Mouse (Mus musculus) cortical plate, adult 2 months (tissue): ENCODE data around the gene Cbx2.

Experiments used
- CTCF ChIP-seq: fragments of 200-500 bp; IDR thresholded peaks from 2 replicates; pipeline ENCODE4 v1.5.1; 2011; ENCODE audit warnings: mild to moderate bottlenecking, control low read depth, low read length; ENCODE audit not compliant: insufficient read depth; ENCODE audit errors: extremely low read depth
- POLR2A ChIP-seq: fragments of 200-500 bp; IDR thresholded peaks from 2 replicates; pipeline ENCODE4 v1.6.1; 2011; ENCODE audit warnings: mild to moderate bottlenecking, low read length, control low read depth; ENCODE audit not compliant: insufficient read depth; ENCODE audit errors: extremely low read depth

DNA sequence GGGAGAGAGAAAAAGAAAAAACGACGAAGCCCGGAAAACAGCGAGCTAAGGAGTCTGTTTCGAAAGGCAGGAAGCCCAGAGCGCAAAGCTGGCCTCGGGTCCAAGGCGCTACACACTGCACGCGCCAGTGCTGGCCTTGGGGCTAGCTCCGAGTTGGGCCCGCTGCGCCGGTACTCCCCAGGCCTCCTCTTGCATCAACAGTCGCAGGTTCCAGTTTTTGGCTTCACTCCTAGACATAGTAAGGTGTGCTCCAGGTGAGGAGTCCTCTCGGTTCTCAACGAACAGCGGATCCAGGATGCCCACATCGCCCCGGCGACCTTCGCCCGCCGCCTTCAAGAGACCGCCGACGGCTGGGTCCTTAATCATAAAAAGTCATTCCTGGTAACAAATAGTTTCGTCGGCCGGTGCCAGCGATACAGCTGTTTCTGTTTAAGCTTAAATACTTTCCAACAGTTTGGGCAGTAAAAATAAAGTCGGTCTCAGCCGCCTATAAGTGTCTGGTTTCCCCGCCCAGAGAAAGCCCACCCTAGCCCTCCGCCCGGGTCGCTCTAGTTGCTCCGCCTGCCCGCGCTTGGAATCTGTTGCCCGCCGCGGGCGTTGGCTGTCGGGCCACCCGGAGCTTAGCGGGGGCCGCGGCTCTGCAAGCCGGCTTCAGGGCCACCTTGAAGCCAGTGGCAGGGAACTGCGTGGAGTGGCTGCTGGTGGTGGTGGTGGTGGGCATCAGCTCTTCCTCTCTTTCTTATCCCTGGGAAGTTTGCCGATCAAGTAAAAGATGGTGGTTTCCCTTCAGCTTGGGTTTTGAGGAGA lies 19.9 kb downstream of the Cbx2 start:
- TF ChIP-seq POLR2A (no peak), CTCF (no peak)
